Mouse (Mus musculus): ENCODE measurements around the gene Pip5kl1. TPM values are rescaled to one million over a fixed set of nuclear protein-coding genes. Genes with fewer than 3 reads are reported as not detected.

Pip5kl1 gene
- polyA plus RNA-seq (2012): not detected in 2 replicates

DNA sequence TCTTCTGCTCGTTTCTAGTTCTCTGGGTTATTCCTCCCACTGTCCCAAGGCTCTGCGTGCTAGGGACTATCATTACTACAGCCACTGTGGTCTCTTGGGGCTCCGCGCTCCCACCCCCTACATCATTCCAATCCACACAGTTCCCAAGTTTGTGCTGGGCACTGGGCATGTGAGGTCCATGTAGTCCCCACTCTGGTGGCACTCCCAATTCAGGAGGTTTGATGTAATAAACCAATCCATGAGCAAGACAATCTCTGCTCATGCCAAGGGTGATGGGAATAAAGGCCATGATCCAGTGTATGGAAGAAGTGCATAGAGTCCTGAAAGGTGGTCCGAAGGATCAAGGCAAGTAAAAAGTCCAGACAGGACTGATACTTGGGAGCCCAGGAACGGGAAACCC, at the start of gene Pip5kl1:
Gene Pip5kl1 (plus strand): TSS at position 301 of the 400 bp plus-strand sequence.
- H3K36me3 ChIP-seq (ENCODE audit: control insufficient read depth): peaks cover 19% of the 10 kb centered on the region
- TF ChIP-seq GATA1 (IDR thresholded peaks at IDR 0.05; ENCODE audit: low read length) (no peak), TAL1 (IDR thresholded peaks at IDR 0.05; ENCODE audit: low read length) (no peak)
- H3K4me1 ChIP-seq (ENCODE audit: control insufficient read depth): peaks cover 30% of the 10 kb centered on the region
- peaks cover 30% of the 10 kb centered on the region for H3K27me3 ChIP-seq (ENCODE audit: control insufficient read depth)
- H3K4me3 ChIP-seq (replicated peaks): peak within 1 kb of the TSS; percentile 56
- H3K9me3 ChIP-seq (ENCODE audit: control insufficient read depth, low read length): no peaks in the 10 kb centered on the region

DNA sequence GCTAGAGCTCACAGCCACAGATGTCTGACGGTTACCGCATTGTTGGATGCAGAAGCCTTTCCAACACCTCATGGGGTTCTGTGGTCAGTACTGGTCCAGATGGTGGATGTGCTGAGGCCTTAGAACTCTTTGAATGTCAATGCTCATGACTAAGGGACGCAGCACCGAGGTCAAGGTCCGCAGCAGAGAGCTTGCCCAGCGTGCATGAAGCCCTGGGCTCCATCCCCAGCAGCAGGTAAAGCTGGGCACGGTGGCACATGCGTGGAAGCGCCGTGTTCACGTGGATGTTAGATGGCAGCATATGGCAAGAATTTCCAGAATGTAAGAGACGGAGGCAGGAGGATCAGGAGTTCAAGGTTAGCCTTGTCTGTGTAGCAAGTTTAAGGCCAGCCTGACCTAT, 48.8 kb upstream of the Pip5kl1 start:
- Histone ChIP-seq H3K36me3 (ENCODE audit: control insufficient read depth) (no peaks in the 10 kb centered on the region), H3K27me3 (ENCODE audit: control insufficient read depth) (no peaks in the 10 kb centered on the region), H3K9me3 (ENCODE audit: control insufficient read depth, low read length) (no peaks in the 10 kb centered on the region), H3K4me3 (replicated peaks) (no peak overlapping the region), H3K4me1 (ENCODE audit: control insufficient read depth) (peaks cover 1% of the 10 kb centered on the region; the same call in 1 of the 2 replicates)
- no peak for TF ChIP-seq GATA1 (IDR thresholded peaks at IDR 0.05; ENCODE audit: low read length)
- TF ChIP-seq TAL1 (IDR thresholded peaks at IDR 0.05; ENCODE audit: low read length): no peak

DNA sequence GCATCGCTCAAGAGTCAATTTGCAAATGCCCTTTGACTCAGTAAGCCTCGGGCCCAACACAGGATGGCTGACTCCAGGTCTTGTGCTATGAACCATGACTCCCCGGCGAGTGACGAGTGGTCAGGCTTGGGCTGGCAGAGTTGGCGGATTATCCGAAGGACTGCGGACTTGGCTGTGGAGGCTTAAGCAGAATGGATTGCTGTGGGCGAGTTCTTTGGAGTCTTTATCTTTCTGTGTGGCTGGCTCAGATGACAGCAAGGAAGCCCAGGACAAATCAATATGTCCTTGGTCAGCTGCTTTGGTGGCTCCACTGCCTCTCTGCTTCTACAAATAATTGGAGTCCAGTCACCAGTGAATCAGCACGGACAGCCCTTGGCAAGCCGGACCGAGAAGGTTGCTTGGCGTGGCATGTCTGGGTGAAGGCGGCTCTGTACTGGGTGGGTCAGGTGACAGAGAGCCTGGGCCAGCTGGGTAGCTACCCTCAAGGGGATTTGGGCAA, 47.1 kb upstream of the Pip5kl1 start:
- Histone ChIP-seq H3K4me1 (ENCODE audit: control insufficient read depth) (peaks cover 1% of the 10 kb centered on the region; the same call in 1 of the 2 replicates), H3K4me3 (replicated peaks) (no peak overlapping the region), H3K9me3 (ENCODE audit: control insufficient read depth, low read length) (no peaks in the 10 kb centered on the region), H3K27me3 (ENCODE audit: control insufficient read depth) (no peaks in the 10 kb centered on the region), H3K36me3 (ENCODE audit: control insufficient read depth) (no peaks in the 10 kb centered on the region)
- TF ChIP-seq TAL1 (IDR thresholded peaks at IDR 0.05; ENCODE audit: low read length) (no peak), GATA1 (IDR thresholded peaks at IDR 0.05; ENCODE audit: low read length) (no peak)

DNA sequence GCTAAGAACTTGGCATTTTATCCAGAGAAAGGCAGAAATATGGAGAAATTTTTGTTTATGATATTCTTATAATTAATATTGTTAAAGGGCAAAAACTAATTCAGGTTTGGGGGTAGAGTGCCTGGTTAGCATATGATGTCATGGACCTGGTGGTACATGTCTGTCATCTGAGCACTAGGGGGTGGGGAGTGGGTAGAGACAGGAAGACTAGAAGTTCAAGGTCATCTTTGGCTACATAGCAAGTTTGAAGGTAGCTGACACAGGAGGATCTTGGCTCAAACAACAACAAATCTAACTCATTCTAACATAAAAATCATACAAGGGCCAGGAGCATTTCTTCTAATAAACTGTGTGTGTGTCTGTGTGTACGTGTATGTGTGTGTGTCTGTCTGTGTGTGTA, 46.3 kb upstream of the Pip5kl1 start:
- Histone ChIP-seq H3K36me3 (ENCODE audit: control insufficient read depth) (no peaks in the 10 kb centered on the region), H3K9me3 (ENCODE audit: control insufficient read depth, low read length) (no peaks in the 10 kb centered on the region), H3K4me3 (replicated peaks) (no peak overlapping the region), H3K27me3 (ENCODE audit: control insufficient read depth) (peaks cover 3% of the 10 kb centered on the region), H3K4me1 (ENCODE audit: control insufficient read depth) (peaks cover 1% of the 10 kb centered on the region; the same call in 1 of the 2 replicates)
- TF ChIP-seq GATA1 (IDR thresholded peaks at IDR 0.05; ENCODE audit: low read length) (no peak), TAL1 (IDR thresholded peaks at IDR 0.05; ENCODE audit: low read length) (no peak)

DNA sequence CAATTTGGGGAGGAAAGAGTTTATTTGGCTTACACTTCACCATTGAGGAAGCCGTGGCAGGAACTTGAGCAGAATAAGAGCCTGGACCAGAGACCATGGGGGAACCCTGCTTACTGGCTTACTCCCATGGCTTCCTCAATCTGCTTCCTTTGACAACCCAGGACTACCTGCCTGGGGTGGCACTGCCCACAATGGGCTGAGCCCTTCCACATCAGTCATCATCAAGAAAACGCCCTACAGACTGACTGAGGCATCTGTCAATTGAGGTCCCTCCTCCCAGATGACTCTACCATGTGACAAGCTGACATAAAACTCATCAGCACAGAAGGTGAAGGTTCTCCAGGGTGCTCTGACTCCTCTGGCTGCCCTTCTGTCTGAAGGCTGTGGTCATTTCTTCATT, 44.1 kb upstream of the Pip5kl1 start:
- no peak for TF ChIP-seq GATA1 (IDR thresholded peaks at IDR 0.05; ENCODE audit: low read length)
- no peak for TF ChIP-seq TAL1 (IDR thresholded peaks at IDR 0.05; ENCODE audit: low read length)
- Histone ChIP-seq H3K27me3 (ENCODE audit: control insufficient read depth) (peaks cover 23% of the 10 kb centered on the region), H3K36me3 (ENCODE audit: control insufficient read depth) (no peaks in the 10 kb centered on the region), H3K4me1 (ENCODE audit: control insufficient read depth) (peaks cover 14% of the 10 kb centered on the region), H3K4me3 (replicated peaks) (no peak overlapping the region), H3K9me3 (ENCODE audit: control insufficient read depth, low read length) (no peaks in the 10 kb centered on the region)

DNA sequence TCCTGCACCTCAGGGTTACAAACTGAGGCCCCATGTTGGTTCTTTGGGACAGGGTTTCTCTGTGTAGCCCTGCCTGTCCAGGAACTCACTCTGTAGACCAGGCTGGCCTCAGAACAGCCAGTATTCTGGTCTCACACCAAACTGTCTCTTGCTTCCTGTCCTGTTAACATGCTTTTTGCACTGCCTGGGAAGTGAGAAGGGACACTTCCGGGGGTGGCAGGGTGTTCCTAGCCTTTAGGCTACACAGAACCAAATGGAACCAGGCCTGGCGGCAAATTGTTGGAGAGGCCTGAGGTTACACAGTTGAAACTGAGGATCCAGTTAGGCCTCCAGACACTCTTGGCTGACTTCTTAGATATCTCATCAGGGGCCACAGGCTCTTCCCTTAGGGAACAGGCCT, 41.4 kb upstream of the Pip5kl1 start:
- Histone ChIP-seq H3K4me1 (ENCODE audit: control insufficient read depth) (peaks cover 20% of the 10 kb centered on the region), H3K4me3 (replicated peaks) (no peak overlapping the region), H3K27me3 (ENCODE audit: control insufficient read depth) (peaks cover 50% of the 10 kb centered on the region)

DNA sequence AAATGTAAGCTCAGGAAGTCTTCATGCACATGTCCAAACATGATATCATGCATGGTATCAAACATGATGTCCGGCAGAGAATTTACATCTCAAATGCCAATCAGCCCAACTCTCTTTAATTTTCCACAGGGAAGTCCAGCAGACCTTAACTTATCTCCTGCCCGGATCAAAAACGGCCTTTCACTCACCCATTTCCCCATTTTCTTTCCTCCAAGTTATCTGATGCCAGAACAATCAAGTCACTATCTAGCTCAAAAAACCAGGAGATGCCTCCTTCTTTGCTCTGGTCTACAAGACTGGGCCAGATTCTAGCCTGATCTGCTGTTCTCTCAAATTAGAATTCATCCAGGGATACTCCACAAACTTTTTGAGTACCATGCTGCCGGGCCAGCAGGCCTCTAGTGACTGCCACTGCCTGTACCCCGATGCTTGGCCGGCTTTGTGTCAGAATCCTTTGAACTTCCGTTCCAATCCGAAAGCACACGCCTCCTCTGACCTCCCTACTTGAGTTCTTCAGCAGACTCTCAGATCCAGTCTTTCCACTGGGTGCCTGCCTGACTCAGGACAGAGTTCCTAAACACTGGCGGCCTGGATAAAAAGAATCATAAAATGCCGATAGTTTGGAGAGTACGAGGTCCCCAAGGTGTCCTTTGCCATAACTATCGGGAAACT, 40.4 kb upstream of the Pip5kl1 start:
- no peaks in the 10 kb centered on the region; the same call in 1 of the 2 replicates for H3K9me3 ChIP-seq (ENCODE audit: control insufficient read depth, low read length)
- TF ChIP-seq GATA1 (IDR thresholded peaks at IDR 0.05; ENCODE audit: low read length): peak; percentile 37; the same call in 1 of the 2 replicates
- no peak for TF ChIP-seq TAL1 (IDR thresholded peaks at IDR 0.05; ENCODE audit: low read length)
- H3K36me3 ChIP-seq (ENCODE audit: control insufficient read depth): no peaks in the 10 kb centered on the region
- peaks cover 61% of the 10 kb centered on the region for H3K27me3 ChIP-seq (ENCODE audit: control insufficient read depth)
- H3K4me1 ChIP-seq (ENCODE audit: control insufficient read depth): peaks cover 20% of the 10 kb centered on the region
- peak overlapping the region; percentile 79 for H3K4me3 ChIP-seq (replicated peaks)

More for the DNA sequence above, 41.4 kb upstream of the Pip5kl1 start:
- TF ChIP-seq GATA1 (IDR thresholded peaks at IDR 0.05; ENCODE audit: low read length): no peak
- no peak for TF ChIP-seq TAL1 (IDR thresholded peaks at IDR 0.05; ENCODE audit: low read length)
- Histone ChIP-seq H3K9me3 (ENCODE audit: control insufficient read depth, low read length) (no peaks in the 10 kb centered on the region; the same call in 1 of the 2 replicates), H3K36me3 (ENCODE audit: control insufficient read depth) (no peaks in the 10 kb centered on the region)

DNA sequence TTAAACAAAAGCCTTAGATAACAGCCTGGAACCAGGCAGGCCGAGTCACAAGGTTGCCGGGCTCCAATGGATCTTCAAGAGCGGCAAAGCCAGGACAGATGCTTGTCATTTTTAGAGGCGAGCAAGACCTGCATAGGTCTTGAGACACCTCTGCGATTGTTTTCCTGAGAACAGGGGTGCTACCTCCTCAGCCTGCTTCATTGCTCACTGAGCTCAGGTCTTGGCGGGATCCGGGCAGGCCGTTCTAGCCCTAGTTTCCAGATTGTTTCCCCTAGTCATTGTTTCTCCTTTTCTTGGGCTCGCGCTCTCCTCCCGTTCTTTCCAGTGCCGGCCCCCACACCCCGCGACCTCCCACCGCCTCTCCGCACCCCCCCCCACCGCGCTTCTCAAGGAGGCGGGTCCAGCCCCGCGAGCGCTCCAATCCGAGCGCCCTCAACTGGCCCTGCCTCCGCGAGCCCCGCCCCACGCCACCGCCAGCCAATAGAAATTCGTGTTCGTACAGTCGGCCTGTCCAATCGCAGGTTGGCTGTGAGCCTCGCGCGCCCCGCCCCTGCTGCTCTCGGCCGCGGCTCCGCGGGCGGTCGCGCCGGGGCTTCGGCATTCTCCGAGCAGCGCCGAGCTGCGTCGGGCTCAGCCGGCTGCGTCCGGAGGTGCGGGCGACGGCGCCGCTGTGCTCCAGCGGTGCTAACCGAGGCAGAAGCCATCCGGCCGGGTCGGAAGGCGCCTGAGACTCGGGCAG, 39.7 kb upstream of the Pip5kl1 start, which contains the start of gene Fam102a:
Gene Fam102a (plus strand): TSS at position 600 of the 739 bp plus-strand sequence.
- peak within 1 kb of the TSS; percentile 79 for H3K4me3 ChIP-seq (replicated peaks)
- TF ChIP-seq GATA1 (IDR thresholded peaks at IDR 0.05; ENCODE audit: low read length): no peak
- no peak for TF ChIP-seq TAL1 (IDR thresholded peaks at IDR 0.05; ENCODE audit: low read length)
- no peaks in the 10 kb centered on the region for H3K36me3 ChIP-seq (ENCODE audit: control insufficient read depth)
- H3K9me3 ChIP-seq (ENCODE audit: control insufficient read depth, low read length): no peaks in the 10 kb centered on the region; the same call in 1 of the 2 replicates
- H3K4me1 ChIP-seq (ENCODE audit: control insufficient read depth): peaks cover 20% of the 10 kb centered on the region
- peaks cover 66% of the 10 kb centered on the region for H3K27me3 ChIP-seq (ENCODE audit: control insufficient read depth)

DNA sequence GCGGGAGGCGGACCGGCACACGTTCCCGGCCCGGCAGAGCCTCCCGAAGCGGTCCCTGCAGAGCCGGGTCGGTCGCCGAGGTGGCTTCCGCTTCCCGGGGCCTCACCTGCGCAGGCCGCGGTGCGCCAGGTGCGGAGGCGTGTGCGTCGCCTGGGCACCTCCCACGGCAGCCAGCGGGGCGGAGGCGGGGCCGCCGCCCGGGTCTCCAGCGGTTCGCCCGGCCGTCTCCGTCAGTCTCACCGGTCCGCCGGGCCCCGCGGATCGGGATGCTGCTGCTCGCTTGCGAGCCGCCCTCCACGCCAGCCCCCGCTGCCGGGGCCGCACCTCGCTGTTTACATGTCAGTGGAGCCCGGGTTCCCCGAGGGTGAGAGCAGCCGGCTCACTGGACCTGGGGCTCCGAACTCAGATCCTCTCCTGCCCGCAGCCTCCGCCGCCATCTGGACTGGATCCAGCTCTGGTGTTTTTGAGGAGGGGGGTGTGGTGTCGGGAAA, 39.1 kb upstream of the Pip5kl1 start:
- Histone ChIP-seq H3K36me3 (ENCODE audit: control insufficient read depth) (no peaks in the 10 kb centered on the region), H3K4me3 (replicated peaks) (peak overlapping the region; percentile 79), H3K9me3 (ENCODE audit: control insufficient read depth, low read length) (no peaks in the 10 kb centered on the region; the same call in 1 of the 2 replicates), H3K4me1 (ENCODE audit: control insufficient read depth) (peaks cover 20% of the 10 kb centered on the region), H3K27me3 (ENCODE audit: control insufficient read depth) (peaks cover 66% of the 10 kb centered on the region)
- no peak for TF ChIP-seq TAL1 (IDR thresholded peaks at IDR 0.05; ENCODE audit: low read length)
- no peak for TF ChIP-seq GATA1 (IDR thresholded peaks at IDR 0.05; ENCODE audit: low read length)
